Mouse (Mus musculus) liver (tissue): ENCODE measurements around the gene Rnft1.

Experiments
- DNase-seq: peaks from one replicate; pipeline ENCODE4 v3.0.0-alpha.2; 2020; ENCODE audit warnings: mixed read lengths

Rnft1 gene

DNA sequence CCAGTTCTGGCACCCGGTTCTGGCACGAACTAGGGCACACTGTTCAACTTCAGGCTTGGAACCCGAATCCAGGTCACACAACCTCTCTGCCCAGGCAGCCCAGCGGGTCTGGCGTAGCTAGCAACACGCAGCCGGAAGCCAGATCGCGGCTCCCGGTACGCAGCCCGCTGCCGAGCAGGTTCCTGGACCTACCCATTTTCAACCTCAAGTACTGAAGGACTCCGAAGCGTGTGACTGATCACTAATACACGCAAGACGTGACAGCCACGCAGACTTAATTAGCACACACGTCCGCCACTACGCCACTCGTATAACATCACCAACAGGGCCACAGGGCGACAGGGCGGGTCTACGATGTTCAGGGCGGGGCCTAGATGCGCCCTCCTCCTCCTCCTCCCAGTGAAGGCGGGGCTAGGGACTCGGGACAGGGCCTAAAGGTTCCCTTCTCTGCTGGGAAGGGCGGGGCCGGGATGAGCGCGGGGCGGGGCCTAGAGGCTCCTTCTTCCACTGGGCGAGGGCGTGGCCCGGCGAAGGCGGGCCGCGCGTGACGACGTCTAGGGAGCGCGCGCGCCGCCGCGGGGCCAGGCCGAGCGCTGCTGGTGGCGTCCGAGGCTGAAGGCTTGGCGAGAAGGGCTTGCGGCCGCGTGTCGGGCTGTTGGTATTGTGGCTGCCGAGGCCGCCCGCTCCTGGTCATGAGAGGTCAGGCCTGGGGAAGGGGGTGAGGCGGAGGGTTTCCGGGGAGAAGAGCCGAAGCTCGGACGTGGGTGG, at the start of gene Rnft1:
Rnft1 (plus strand) TSS at position 557 of the 768 bp plus-strand sequence.
- peak; percentile 100 for DNase-seq

DNA sequence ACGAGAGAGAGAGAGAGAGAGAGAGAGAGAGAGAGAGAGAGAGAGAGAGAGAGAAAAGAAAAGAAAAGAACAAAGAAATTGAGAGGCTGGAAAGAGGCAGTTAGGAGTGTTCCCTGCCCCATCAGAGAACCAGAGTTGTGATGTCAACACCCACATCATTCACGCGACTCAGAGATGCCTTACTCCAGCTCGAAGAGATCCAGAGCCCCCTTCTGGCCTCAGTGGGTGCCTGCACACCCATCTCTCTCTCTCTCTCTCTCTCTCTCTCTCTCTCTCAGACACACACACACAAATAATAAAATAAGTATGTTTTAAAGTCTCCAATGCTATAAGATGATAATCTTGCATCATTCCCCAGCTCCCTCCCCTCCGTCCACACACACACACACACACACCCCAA, 47.6 kb upstream of the Rnft1 start:
- peak; percentile 26 for DNase-seq

DNA sequence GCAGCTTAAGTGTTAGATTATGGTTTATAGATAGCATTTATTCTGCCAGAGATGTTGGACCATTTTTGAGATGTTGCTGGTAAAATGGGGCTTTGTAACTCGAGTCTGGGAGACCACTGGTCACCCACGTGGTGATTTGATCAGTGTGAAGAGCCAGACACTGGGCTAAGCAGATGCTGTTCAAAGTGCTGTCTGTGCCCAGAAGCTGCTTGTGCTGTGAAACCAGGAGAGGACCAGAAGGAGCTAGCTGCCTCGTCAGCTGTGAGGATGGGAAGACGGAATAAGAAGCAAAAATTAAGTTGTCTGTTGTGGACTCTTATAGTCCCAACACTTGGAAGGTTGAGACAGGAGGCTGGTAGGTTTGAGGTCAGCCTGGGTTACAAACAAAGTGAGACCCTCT, 46.2 kb upstream of the Rnft1 start:
- DNase-seq = no peak

DNA sequence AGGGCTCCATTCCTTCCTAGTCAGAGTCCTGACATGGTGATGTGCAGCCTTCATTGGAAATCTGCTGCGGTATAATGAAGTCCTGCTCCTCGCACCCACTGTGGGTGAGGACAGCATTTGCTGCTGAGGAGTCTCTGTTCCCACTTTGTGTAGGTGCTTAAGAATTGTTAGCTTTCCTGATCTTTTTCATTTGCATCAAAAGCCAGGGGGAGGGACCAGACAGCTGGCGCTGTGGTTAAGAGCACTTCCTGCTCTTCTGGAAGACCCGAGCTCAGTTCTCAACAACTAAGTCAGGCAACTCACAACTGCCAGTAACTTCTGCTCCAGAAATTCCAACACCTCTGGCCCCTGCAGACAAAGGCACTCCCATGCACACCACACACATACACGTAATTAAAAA, 43.7 kb upstream of the Rnft1 start:
- DNase-seq = no peak

DNA sequence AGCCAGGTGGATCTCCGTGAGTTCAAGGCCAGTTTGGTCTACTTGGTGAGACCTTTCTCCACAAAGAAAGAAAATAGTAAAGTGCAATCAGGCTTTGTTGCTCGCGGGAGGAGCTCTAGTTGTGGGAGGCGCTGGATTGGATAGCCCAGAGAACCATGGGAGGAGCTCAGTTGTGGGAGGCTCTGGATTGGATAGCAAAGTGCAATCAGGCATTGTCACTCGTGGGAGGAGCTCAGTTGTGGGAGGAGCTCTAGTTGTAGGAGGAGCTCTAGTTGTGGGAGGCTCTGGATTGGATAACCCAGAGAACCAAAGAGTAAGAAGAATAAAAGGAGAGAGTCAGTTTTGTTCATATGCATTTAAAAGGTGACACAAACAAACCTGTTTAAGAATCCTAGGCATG, 30.5 kb upstream of the Rnft1 start:
- no peak for DNase-seq

DNA sequence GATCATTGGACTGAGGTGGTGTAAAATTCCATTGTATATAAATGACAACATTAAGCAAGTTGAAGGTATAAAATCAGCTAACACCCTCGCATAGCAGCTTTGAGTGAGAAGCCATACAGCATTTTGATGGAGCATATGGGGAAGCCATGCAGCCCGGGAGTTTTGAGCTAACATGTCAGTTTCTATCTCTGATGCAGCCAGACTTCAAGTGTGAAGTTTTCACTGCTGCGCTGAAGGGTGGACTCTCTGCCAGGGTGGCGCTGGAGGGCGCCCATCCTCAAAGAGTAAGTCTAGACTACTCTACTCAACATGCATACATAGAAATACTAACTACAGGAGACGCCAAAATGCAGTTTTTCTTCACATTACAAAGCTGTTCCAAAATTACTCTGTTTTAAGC, 26.9 kb upstream of the Rnft1 start:
- no peak for DNase-seq

DNA sequence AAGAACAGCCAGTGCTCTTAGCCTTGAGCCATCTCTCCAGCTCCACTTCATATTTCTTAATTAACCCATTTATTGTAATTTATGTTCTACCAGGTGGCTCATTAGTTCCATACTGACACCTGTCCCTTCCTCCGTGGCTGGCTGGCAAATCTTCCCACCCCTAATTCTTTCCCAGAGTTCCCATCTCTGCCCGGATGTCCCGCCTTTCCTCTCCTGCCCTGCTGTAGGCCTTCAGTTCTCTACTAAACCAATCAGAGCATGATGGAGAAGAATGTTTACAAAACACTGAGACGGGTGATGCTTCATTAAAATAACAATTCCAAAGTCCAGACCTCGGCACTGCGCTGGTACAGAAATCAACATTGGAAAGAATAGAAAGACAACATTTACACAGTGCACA, 25.6 kb upstream of the Rnft1 start:
- no peak for DNase-seq

DNA sequence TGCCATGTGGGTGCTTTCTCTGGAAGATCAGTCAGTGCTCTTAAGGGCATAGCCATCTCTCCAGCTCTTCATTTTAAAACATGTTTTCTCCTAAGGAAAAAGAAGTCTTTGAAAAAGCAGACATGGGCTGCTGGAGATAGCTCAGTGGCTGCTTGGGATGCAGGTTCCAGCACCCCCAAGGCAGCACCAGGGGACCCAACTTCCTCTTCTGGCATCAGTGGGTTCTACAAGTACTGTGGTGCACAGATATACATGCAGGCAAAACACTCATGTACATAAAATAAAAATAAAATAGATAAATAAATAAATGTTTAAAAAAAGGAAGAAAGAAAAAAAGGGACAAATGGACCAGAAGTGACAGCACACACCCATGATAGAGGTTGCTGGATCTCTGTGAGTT, 21.9 kb upstream of the Rnft1 start:
- DNase-seq = no peak

DNA sequence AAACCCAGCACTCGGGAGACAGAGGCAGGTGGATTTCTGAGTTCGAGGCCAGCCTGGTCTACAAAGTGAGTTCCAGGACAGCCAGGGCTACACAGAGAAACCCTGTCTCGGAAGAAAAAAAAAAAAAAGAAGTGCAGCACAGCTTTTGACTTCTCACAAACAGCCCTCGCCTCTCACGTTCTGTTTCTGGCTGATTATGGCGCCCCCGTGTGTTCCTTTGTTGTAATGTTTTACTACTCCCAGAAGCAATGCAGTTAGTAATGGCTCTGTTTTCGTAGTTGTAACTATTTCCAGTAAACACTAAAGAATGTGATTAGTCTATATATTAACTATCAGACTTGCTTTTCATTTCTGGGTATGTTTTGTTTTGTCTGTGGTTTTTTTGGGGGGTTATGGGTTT, 20.2 kb upstream of the Rnft1 start:
- peak; percentile 75 for DNase-seq

DNA sequence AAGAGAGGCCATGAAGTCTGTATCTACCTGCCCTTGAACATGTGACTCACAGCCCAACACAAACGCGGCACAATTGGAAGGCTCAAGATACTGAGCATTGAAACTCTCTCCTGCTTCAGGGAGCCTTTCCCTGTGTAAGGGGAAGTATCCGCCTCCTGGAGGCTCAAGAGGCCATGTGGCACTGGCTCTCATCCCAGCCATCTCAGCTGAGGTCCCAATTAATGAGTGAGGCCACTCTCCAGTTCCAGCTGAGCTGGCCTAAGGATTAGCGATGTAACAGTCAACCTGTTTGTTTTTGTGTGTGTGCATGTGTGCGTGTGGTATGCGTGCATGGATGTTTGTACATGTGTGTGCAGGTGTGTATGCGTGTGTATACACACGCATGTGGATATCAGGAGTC, 16.1 kb upstream of the Rnft1 start:
- DNase-seq = no peak

DNA sequence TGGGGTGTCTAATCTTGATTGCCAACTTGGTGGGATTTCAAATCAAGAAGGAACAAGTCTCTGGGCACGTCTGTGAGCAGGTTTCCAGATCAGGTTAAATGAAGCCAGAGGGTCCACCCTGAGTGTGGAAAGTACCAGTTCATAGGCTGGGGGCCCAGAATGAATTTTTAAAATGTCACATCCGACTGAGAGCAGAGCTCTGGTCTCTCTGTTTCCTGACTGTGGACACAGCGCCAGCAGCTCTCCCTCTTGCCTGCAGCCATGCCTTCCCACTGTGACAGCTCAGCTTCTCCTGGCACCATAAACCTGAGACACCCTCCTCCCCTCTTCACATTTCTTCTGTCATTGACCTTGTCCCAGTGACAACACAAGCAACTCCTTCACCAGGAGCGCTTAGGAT, 15.5 kb upstream of the Rnft1 start:
- no peak for DNase-seq

DNA sequence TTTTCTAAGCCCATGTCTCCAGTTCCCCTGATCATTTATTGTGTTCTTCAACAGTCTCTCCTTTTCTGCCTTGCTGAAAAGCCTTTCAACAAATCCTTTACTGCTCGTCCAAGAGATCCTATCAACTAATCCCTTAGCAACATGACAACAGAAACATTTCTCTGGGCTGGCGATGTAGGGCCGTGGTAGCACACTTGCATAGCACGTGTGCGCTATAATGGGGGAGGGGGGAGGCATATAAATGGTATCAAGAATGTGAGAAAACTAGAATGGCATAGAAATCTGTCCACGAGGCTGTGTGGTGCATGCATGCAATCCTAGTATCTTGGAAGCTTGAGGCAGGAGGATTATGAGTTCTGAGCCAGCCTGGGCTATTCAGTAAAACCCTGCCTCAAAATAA, 12.7 kb upstream of the Rnft1 start:
- no peak for DNase-seq

DNA sequence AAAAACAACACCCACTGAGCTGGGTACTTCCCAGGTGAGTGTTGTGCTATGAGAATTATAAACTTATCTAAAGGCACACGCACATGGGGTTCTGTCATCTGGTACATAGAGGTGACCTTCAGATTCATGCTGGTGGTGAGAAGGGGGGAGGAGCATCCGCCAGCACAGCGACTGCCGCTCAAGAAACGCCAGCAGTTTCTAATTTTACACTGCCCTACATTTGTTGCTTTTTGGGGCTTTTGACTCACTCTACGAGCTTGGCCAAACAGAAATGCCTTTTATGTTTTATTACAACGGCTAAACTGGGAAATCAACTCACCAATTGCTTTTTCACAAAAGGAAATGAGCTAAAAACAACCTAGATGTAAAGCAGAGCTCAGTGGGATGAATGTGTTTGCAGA, 11.7 kb upstream of the Rnft1 start:
- no peak for DNase-seq

DNA sequence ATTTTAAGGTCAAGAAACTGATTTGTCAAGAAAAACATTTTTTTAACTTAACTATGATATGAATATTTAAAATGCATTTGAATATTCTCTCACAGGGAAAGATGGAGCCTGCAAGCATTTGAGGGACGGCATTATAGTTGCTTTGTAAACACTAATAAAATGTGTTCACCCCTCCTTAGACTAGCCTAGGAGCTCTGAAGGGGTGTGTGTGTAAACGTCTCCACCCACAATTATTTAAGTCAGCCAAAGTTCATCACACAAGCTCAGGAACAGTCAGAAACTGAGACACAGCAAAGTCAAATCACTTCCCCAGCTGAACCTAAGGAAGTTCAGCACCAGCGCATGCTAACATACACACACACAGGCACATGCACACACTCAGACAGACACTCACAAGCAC, 10.9 kb upstream of the Rnft1 start:
- no peak for DNase-seq

DNA sequence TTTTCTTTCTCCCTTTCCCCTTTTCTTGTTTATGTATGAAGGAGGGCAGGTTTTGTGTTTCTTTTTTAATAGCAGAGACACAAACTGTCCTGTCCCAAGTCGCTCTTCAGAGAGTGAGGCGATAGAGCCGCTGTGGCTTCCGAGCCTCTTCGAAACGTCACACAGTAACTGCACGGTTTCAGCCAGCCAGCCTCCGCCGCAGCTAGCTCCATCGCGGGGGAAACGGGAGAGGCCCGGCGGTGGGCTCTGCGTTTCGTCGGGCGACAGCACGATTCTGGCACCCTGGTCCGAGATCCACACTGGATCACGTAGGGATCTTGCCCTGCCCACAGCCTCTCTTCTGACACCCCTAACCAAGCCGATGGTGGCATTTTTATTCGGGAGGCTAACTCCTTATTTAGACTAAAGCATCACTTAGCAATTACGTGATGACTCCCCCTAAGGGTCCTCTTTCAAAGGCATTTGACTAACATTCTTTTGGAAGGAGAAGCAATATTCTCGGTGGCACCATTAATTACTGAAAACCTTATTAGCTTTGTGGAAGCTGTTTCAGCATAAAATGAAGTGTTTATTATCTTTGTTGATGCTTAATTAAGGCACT, 553 bp downstream of the Rnft1 start:
- DNase-seq = peak; percentile 60

DNA sequence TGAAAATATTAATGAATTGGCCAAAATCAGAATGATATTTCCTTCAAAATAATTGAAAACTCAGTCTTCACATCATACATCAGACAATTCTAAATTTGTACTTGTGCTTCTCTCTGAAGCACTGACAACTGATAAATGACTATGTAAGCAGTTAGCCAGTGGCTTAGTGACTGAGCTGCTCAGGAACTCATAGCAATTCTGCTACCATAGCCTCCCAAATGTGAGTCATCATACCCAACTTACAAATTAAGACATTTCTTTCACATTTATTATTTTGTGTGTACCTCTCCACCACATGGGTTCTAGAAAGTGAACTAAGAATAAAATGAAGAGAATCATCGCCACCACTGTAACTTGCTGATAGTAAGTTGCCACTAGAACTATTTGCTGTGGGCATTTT, 6.3 kb downstream of the Rnft1 start:
- DNase-seq = no peak

DNA sequence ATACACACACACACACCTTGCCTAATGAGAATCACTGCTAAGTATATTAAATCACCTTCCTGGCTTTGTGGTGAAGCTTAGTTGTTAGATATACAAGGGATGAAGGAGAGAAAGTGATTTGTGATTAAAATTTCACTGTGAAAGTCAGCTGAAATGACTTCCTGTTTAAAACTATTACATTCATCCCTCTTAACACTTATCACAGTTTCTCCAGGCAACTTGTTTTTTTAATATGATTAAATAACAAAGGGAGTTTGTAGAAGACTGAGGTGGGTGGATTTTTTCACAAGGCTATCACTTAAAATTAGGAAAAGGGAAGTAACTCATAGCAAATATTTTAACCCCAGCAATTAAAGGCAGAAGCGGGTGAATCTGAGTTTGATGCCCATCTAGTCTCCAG, 12.9 kb downstream of the Rnft1 start:
- no peak for DNase-seq

DNA sequence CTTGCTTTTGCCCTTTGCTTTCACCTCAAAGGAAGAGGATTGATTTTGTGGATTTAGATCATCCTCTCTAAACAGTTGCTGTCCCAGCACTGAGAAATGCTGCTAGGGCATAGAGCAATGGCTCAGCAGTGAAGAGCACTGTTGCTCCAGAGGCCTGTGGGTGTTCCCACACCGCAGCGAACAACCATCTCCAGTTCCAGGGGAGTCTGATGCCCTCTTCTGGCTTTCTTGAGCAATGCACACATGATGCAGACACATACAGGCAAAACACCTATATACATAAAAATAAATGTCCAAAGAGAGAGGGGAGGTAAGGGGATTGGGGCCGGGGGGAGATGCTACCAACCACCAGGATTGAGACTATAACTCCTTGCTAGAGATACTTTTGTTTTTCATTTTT, 13.5 kb downstream of the Rnft1 start:
- DNase-seq = peak; percentile 13

DNA sequence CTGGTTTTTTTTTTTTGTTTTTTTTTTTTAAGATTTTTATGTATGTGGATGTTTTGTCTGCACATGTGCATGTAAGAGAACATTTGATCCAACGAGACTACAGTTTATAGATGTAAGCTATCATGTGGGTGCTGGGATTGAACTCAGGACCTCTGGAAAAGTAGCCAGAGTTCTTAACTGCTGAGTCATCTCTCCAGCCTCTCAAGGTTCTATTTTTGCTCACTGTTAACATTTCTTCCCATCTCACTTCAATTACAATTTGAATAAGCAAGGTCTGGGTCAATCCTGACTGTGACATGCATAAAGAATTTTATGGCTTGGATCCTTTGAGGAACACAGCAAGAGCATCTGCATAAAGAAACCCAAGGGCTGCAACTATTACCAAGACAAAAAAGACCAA, 16.3 kb downstream of the Rnft1 start:
- DNase-seq = no peak

DNA sequence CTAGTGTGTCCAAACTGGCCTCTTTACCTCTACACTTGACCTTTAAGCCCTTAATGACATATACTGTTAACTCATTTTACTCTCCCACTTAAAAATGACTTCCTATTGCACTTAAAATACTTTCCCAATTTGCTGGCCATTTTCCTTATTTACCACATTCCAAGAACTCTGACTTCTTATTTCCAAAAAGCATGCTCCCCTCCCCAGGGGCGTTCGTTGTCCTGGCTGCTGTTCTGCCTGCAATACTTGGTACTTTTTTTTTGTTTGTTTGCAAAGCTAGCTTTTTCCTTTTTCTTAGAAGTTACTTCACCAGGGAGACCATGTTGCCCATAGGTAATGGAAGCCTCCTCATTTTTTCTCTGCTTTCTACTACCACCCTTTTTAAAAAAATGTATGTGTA, 18.7 kb downstream of the Rnft1 start:
- no peak for DNase-seq

DNA sequence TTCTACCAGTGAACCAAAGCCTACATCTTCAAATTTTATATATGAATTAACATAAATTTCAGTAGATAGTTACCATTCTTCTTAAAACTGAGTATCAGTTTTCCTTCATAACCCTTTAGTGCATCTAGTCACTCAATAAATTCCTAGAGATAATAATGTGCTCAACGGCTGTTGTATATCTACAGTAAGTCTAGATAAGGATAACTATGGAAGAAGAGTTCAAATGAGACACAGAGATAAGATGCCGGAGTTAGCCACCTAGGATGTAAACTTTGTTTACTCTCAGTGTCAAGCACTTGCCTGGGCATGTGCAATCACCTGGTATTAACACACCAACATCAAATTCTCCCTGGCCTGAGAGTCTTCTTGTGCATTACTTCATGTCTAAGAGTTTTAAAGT, 22.9 kb downstream of the Rnft1 start:
- DNase-seq = no peak

DNA sequence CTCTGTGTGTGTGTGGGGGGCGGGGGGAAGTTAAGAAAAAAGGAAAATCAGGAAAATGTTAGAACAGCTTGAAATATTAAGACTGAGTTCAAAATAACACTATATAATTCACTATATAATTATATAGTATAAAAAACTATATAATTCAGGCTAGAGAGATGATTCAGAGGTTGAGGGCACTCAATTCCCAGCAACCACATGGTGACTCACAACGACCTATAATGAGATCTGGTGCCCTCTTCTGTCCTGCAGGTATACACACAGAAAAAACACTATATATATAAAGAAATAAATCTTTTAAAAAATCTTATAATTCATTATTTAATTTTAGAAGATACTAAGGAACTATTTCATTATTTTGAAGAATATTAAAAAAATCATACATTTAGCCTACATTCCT, 23.5 kb downstream of the Rnft1 start:
- no peak for DNase-seq

DNA sequence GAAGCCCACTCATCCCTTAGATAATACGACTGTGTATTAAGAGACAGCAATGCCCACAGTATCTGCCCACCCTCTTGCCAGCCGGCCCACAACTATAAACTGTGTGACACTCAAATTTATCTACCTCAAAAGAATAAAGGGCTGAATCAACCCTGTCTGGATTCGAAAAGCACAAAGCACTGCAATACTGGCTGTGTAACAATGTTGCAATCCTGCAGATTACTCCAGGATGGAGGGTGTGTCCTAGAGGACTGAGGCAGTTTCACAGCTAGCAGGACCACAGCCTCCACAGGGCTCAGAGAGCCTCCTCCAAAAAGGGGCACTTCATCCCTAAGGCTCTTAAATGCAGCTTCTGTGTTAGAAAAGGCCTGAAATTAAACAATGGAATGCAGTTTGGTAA, 32.2 kb downstream of the Rnft1 start:
- DNase-seq = no peak

DNA sequence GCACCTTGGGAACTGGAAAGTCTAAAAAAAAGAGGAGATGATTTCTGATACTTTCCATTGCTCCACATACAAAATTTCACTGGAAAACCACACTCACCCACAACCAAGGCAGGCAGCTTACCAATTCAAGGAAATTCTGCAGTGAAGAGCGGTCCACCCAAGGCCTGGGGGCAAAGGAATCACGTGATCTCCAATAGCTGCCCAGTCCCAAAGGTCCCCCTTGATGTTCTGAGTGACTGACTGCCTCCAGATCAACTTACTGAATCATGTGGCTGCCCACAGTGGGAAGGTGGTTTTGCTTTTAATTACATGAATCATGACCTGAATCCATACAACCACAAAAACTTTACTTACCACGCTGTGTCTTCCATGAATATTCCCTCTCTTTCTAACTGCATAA, 32.8 kb downstream of the Rnft1 start:
- DNase-seq = no peak

DNA sequence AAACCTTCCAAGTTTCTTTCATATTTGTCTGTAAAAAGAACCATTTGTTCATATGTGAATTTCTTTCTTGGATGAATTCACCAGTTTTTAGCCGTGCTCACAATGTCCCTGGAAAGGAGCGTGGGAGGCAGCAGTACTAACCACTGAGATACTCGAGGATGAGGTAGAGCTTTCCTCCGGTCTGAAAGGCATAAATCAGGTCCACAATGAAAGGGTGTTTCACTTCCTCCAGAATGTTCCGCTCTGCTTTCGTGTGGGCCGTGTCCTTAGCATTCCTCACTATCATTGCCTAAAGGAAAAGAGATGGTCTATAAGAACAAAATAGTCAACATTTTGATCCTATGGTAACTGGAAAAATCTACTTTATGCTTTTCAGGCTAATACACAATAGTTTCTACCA, 35.3 kb downstream of the Rnft1 start:
- DNase-seq = no peak
